Mouse (Mus musculus) kidney, postnatal 4 days (tissue): Measurements from ENCODE around the gene Zfp316.

ENCODE experiments used
- DNase-seq, 2 experiments: peaks; one replicate each; pipeline ENCODE4 v3.0.0; 2021; ENCODE audit warnings: mixed read lengths in 2 of 2

Zfp316 gene

GRCm38 (mm10) chr5:143269363-143270150, at the start of gene Zfp316:
Zfp316 (minus strand) TSS chr5:143270022.
- peak; percentile 81 to 88 for DNase-seq

- peak; percentile 52 to 61 for DNase-seq
Observed at GRCm38 (mm10) chr5:143317288-143317610, 47.4 kb upstream of the Zfp316 start.

GRCm38 (mm10) chr5:143316605-143317287, 46.9 kb upstream of the Zfp316 start:
- DNase-seq, result no peak

GRCm38 (mm10) chr5:143315514-143315888, 45.7 kb upstream of the Zfp316 start:
- no peak for DNase-seq

GRCm38 (mm10) chr5:143314730-143315513, 45.1 kb upstream of the Zfp316 start, which contains the start of gene E130309D02Rik:
E130309D02Rik (minus strand) TSS chr5:143315360.
- DNase-seq, result peak; percentile 95 to 96

- DNase-seq, result no peak
Observed at GRCm38 (mm10) chr5:143314183-143314729, 44.4 kb upstream of the Zfp316 start.

GRCm38 (mm10) chr5:143311886-143312285, 42.1 kb upstream of the Zfp316 start:
- DNase-seq, result peak; percentile 90

- DNase-seq, result no peak
Observed at GRCm38 (mm10) chr5:143309916-143310315, 40.1 kb upstream of the Zfp316 start.

GRCm38 (mm10) chr5:143308825-143309224, 39.0 kb upstream of the Zfp316 start:
- DNase-seq, result no peak

- DNase-seq, result no peak
Observed at GRCm38 (mm10) chr5:143304251-143304650, 34.4 kb upstream of the Zfp316 start.

- DNase-seq, result peak; percentile 48 to 60
Observed at GRCm38 (mm10) chr5:143301296-143301695, 31.5 kb upstream of the Zfp316 start.

- peak; percentile 81 for DNase-seq
Observed at GRCm38 (mm10) chr5:143299686-143300085, 29.9 kb upstream of the Zfp316 start.

- DNase-seq, result no peak
Observed at GRCm38 (mm10) chr5:143298391-143298790, 28.6 kb upstream of the Zfp316 start.

GRCm38 (mm10) chr5:143297986-143298385, 28.2 kb upstream of the Zfp316 start:
- DNase-seq, result peak; percentile 53 to 54

- DNase-seq, result no peak
Observed at GRCm38 (mm10) chr5:143295330-143295729, 25.5 kb upstream of the Zfp316 start.

- no peak for DNase-seq
Observed at GRCm38 (mm10) chr5:143294862-143295261, 25.0 kb upstream of the Zfp316 start.

- peak; percentile 52 to 62 for DNase-seq
Observed at GRCm38 (mm10) chr5:143293404-143293803, 23.6 kb upstream of the Zfp316 start, which contains the start of gene Zfp853. Zfp853 (minus strand) TSS chr5:143293623.

- DNase-seq, result peak; percentile 37 to 50
Observed at GRCm38 (mm10) chr5:143292879-143293278, 23.1 kb upstream of the Zfp316 start.

GRCm38 (mm10) chr5:143289299-143289698, 19.5 kb upstream of the Zfp316 start:
- no peak for DNase-seq

- DNase-seq, result no peak
Observed at GRCm38 (mm10) chr5:143288378-143288911, 18.6 kb upstream of the Zfp316 start.

- peak; percentile 36 to 37 for DNase-seq
Observed at GRCm38 (mm10) chr5:143287774-143288328, 18.0 kb upstream of the Zfp316 start.

- peak in 1 of 2 experiments; percentile 29 for DNase-seq
Observed at GRCm38 (mm10) chr5:143284762-143285161, 14.9 kb upstream of the Zfp316 start.
